Mouse (Mus musculus) megakaryocyte, embryonic 14.5 days (primary cell): ENCODE measurements around the gene Atp6v0d1. TPM values are rescaled to one million over a fixed set of nuclear protein-coding genes. Genes with fewer than 3 reads are reported as not detected.
A peak's percentile ranks its signal among the peaks of the same experiment; 100 is the strongest.
"Not testable (repeated sequence)": the region's sequence is repeated elsewhere in the genome, so short reads cannot be mapped to it uniquely, and the experiment has no call there.

Experiments used
- H3K27me3 ChIP-seq: replicated peaks from 2 replicates; pipeline ENCODE3; 2012; ENCODE audit warnings: inconsistent platforms
- H3K36me3 ChIP-seq: replicated peaks from 2 replicates; pipeline ENCODE3; 2012; ENCODE audit warnings: low read length, inconsistent platforms, mixed read lengths
- H3K4me1 ChIP-seq: 2 replicates; pipeline ENCODE4 v1.6.1; 2012; ENCODE audit warnings: inconsistent platforms
- H3K4me3 ChIP-seq: replicated peaks from 2 replicates; pipeline ENCODE3; 2012; ENCODE audit warnings: moderate library complexity, mild to moderate bottlenecking, inconsistent platforms
- H3K9me3 ChIP-seq: 2 replicates; pipeline ENCODE4 v1.6.1; 2012; ENCODE audit warnings: inconsistent platforms
- FLI1 ChIP-seq: IDR thresholded peaks from 2 replicates; pipeline ENCODE4 v1.6.1; 2012; ENCODE audit warnings: low read length, inconsistent platforms, mixed read lengths
- GATA1 ChIP-seq: IDR thresholded peaks from 3 replicates; pipeline ENCODE4 v1.6.1; 2012; ENCODE audit warnings: mixed read lengths, low read length, inconsistent platforms, borderline replicate concordance
- polyA plus RNA-seq: library from polyadenylated mRNA; stranded (reverse); fragments of >175 nt; gene quantifications from 2 replicates; pipeline ENCODE4 v1.2.3, GENCODE M21; 2012; ENCODE audit warnings: low replicate concordance; ENCODE audit not compliant: insufficient read depth

Gene Atp6v0d1
- polyA plus RNA-seq, 1 experiment, result 57.3 TPM

DNA sequence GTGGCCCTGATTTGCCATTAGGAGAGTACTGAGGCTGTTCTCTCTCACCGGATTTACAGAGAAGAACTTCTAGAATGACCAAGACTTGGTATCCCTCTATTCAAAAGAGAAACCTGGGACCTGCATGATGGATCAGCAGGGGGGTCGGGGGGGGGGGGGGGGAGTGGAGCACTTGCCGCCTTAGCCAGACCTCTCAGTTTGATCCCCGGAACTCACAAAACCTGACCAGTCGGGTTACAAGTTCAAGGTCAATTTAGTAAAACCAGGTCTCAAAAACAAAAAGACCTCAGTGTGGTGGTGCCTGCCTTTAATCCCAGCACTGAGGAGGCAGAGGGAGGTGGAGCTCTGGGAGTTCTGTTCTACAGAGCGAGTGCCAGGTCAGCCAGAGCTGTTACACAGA, 8.9 kb upstream of the Atp6v0d1 start:
- H3K4me1 ChIP-seq, result peaks cover 18% of the 10 kb centered on the region
- no peak for TF ChIP-seq GATA1
- no peak for TF ChIP-seq FLI1
- H3K36me3 ChIP-seq, result no peaks in the 10 kb centered on the region
- no peaks in the 10 kb centered on the region for H3K9me3 ChIP-seq
- no peak overlapping the region for H3K4me3 ChIP-seq
- H3K27me3 ChIP-seq, result peaks cover 9% of the 10 kb centered on the region

DNA sequence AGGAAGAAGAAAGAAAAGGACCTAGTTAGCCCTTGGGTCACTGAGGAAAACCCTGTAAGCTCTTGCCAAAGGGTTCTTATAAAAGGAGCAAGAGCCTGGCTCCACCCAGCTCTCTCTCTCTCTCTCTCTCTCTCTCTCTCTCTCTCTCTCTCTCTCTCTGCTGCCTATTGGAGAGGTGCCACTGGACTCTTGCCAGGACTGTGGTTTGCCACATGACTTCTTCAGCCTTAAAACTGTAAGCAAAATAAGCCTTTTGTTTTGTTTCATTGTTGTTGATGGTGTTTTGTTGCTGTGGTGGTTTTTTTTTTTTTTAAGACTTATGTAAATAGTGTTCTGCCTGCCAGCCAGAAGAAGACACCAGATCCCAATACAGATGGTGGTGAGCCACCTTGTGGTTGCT, 7.6 kb upstream of the Atp6v0d1 start:
- TF ChIP-seq GATA1 (no peak), FLI1 (no peak)
- no peaks in the 10 kb centered on the region for H3K36me3 ChIP-seq
- no peak overlapping the region for H3K4me3 ChIP-seq

DNA sequence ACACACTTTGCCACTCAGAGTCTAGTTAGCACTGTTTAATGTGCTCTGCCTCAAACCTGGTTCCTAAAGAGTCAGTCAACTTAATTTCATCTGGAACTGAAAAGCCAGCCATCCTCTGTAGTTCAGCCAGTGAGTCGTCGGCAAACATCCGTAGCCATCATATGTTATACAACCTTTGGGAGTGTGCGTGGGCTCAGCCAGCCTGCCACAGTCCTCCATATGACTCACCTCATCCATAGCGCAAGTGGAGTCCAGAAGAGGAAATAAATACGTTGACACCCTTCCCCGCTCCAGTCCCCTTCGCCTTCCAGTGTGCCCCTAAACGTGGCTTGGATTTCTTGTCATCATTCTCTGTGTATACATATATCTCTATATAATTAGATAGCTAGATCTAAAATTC, 6.0 kb upstream of the Atp6v0d1 start:
- H3K4me3 ChIP-seq, result no peak overlapping the region
- no peaks in the 10 kb centered on the region for H3K9me3 ChIP-seq
- peaks cover 47% of the 10 kb centered on the region for H3K4me1 ChIP-seq

More for the DNA sequence above, 7.6 kb upstream of the Atp6v0d1 start:
- Histone ChIP-seq H3K4me1 (peaks cover 31% of the 10 kb centered on the region), H3K9me3 (no peaks in the 10 kb centered on the region), H3K27me3 (peaks cover 5% of the 10 kb centered on the region)

GRCm38 (mm10) chr8:105566703-105567595, 1.1 kb upstream of the Atp6v0d1 start:
- Histone ChIP-seq H3K36me3 (peaks cover 18% of the 10 kb centered on the region), H3K4me3 (peak overlapping the region; percentile 97), H3K4me1 (peaks cover 72% of the 10 kb centered on the region), H3K9me3 (no peaks in the 10 kb centered on the region), H3K27me3 (no peaks in the 10 kb centered on the region)
- no peak for TF ChIP-seq GATA1
- no peak for TF ChIP-seq FLI1

More for the DNA sequence above, 6.0 kb upstream of the Atp6v0d1 start:
- H3K27me3 ChIP-seq, result no peaks in the 10 kb centered on the region
- no peak for TF ChIP-seq GATA1
- TF ChIP-seq FLI1, result no peak
- H3K36me3 ChIP-seq, result no peaks in the 10 kb centered on the region

- no peaks in the 10 kb centered on the region for H3K27me3 ChIP-seq
- H3K9me3 ChIP-seq, result no peaks in the 10 kb centered on the region
- peaks cover 27% of the 10 kb centered on the region for H3K36me3 ChIP-seq
- peak overlapping the region; percentile 97 for H3K4me3 ChIP-seq
- TF ChIP-seq GATA1 (no peak), FLI1 (no peak)
- H3K4me1 ChIP-seq, result peaks cover 66% of the 10 kb centered on the region
Measured at GRCm38 (mm10) chr8:105565401-105565881, 406 bp downstream of the Atp6v0d1 start.

DNA sequence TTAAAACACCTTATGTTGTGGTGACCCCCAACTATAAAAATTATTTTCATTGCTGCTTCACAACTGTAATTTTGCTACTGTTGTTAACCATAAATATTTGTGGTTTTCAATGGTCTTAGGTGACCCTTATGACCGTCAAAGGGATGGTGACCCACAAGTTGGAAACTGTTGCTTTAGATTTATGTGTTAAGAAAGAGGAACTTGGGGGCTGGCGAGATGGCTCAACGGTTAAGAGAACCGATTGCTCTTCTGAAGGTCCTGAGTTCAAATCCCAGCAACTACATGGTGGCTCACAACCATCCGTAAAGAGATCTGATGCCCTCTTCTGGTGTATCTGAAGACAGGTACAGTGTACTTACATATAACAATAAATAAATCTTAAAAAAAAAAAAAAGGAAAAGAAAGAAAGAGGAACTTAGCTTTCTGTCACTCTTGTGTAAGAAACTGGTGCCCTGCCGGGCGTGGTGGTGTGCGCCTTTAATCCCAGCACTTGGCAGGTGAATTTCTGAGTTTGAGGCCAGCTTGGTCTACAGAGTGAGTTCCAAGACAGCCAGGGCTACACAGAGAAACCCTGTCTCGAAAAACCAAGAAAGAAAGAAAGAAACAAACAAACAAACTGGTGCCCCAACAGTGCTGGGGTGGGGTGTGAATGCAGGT, 1.1 kb downstream of the Atp6v0d1 start:
- peaks cover 34% of the 10 kb centered on the region for H3K36me3 ChIP-seq
- H3K4me3 ChIP-seq, result peak overlapping the region; percentile 97
- H3K9me3 ChIP-seq, H3K27me3 ChIP-seq: not testable (repeated sequence)
- peaks cover 60% of the 10 kb centered on the region for H3K4me1 ChIP-seq

- H3K4me1 ChIP-seq, result peaks cover 52% of the 10 kb centered on the region
Measured at GRCm38 (mm10) chr8:105563871-105564270, 2.0 kb downstream of the Atp6v0d1 start.

DNA sequence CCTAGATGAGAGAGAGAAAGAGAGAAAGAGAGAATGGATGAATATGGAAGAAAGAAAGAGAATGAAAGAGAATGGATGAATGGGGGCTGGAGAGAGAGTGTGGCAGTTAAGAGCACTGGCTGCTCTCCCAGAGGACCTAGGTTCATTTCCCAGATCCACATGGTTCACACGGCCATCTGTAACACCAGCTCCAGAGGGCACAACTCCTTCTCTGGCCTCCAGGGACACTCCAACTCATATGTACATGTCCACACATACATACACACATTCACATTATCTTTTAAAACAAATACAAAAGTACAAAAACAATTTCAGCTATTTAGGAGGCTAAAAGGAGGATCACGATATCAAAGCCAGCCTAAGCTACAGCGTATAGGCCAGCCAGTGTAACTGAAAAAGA, 3.0 kb downstream of the Atp6v0d1 start:
- no peaks in the 10 kb centered on the region for H3K9me3 ChIP-seq

More at GRCm38 (mm10) chr8:105563871-105564270, 2.0 kb downstream of the Atp6v0d1 start:
- H3K27me3 ChIP-seq, result no peaks in the 10 kb centered on the region
- H3K9me3 ChIP-seq, result no peaks in the 10 kb centered on the region
- H3K36me3 ChIP-seq, result peaks cover 42% of the 10 kb centered on the region
- TF ChIP-seq GATA1, result no peak
- no peak for TF ChIP-seq FLI1
- peak overlapping the region; percentile 73 for H3K4me3 ChIP-seq

DNA sequence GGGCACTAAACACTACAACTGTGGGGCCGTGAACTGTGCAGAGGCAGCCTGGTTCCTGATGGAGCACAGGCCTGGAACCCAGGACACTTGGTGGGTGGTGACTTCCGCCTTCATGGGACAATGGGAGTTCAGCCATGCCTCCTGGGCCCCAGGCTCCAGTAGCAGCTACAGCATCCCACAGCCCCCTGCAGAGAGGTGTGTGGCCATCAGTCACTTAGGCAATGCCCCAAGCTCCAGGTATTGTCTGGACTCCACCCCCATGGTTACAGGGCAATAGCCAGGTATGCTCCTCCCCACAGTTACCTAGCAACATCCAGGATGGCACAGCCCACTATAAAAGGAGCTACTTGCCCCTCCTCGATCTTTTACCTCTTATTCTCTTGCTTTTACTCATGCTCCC, 10.6 kb downstream of the Atp6v0d1 start:
- Histone ChIP-seq H3K4me3 (no peak overlapping the region), H3K9me3 (no peaks in the 10 kb centered on the region), H3K4me1 (peaks cover 49% of the 10 kb centered on the region), H3K27me3 (no peaks in the 10 kb centered on the region), H3K36me3 (peaks cover 60% of the 10 kb centered on the region)
- TF ChIP-seq GATA1, result no peak
- TF ChIP-seq FLI1, result no peak

More for the DNA sequence above, 3.0 kb downstream of the Atp6v0d1 start:
- Histone ChIP-seq H3K4me3 (no peak overlapping the region), H3K4me1 (peaks cover 42% of the 10 kb centered on the region), H3K27me3 (no peaks in the 10 kb centered on the region), H3K36me3 (peaks cover 50% of the 10 kb centered on the region)
- TF ChIP-seq GATA1, result no peak
- no peak for TF ChIP-seq FLI1

DNA sequence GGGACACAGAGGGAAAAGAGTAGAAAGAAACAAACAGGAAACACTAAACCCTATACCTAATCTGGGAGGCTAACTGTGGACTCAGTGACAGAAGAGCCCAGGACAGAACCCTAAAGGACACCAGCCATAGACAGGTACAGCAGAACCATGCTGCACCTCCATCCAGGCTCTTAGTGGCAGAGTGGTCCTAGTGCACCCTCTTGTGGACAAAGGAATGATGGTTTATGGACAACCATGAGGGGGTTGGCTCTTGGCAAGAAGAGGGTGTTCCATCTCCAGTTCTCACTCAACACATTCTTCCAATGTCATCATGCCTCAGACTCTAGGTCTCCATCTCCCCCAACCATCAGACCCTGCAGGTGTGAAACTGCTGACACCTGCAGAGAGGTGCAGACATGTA, 11.8 kb downstream of the Atp6v0d1 start:
- peaks cover 57% of the 10 kb centered on the region for H3K36me3 ChIP-seq
- H3K27me3 ChIP-seq, result no peaks in the 10 kb centered on the region
- peak overlapping the region; percentile 6 for H3K4me3 ChIP-seq
- TF ChIP-seq FLI1, result no peak
- no peak for TF ChIP-seq GATA1
- peaks cover 57% of the 10 kb centered on the region for H3K4me1 ChIP-seq
- no peaks in the 10 kb centered on the region for H3K9me3 ChIP-seq
